Mouse (Mus musculus): ENCODE measurements at regions not wholly inside any gene's neighbourhood (a gene's known extent, or its start where the extent isn't known, plus 50 kb on each side); places are given as distances from the start of the nearest gene placed in this dataset.

GRCm38 (mm10) chr4:30776816-30777442 is 1187.0 kb upstream of the Map3k7 start:
- DNase-seq (ENCODE audit: low spot score): no peak

- no peak for DNase-seq (ENCODE audit: low spot score)
These were observed 1182.2 kb upstream of the Map3k7 start for GRCm38 (mm10) chr4:30781649-30782048.

GRCm38 (mm10) chr4:30789976-30790657 is 1173.8 kb upstream of the Map3k7 start:
- DNase-seq (ENCODE audit: low spot score): no peak

- no peak for DNase-seq (ENCODE audit: low spot score)
These were observed 1154.1 kb upstream of the Map3k7 start for GRCm38 (mm10) chr4:30809798-30810197.

- DNase-seq (ENCODE audit: low spot score): no peak
These were observed 1108.4 kb upstream of the Map3k7 start for GRCm38 (mm10) chr4:30855361-30856056.

- no peak for DNase-seq (ENCODE audit: low spot score)
These were observed 1058.9 kb upstream of the Map3k7 start for GRCm38 (mm10) chr4:30904966-30905365.

- DNase-seq (ENCODE audit: low spot score): no peak
These were observed 1041.0 kb upstream of the Map3k7 start for GRCm38 (mm10) chr4:30922944-30923343.

GRCm38 (mm10) chr4:30932358-30932757 is 1031.5 kb upstream of the Map3k7 start:
- DNase-seq (ENCODE audit: low spot score): no peak

- DNase-seq (ENCODE audit: low spot score): no peak
These were observed 1030.6 kb upstream of the Map3k7 start for GRCm38 (mm10) chr4:30933030-30933987.

- DNase-seq (ENCODE audit: low spot score): no peak
These were observed 980.3 kb upstream of the Map3k7 start for GRCm38 (mm10) chr4:30983611-30984010.

GRCm38 (mm10) chr4:31012006-31012405 is 951.9 kb upstream of the Map3k7 start:
- DNase-seq (ENCODE audit: low spot score): no peak

GRCm38 (mm10) chr4:31052077-31052677 is 911.7 kb upstream of the Map3k7 start:
- DNase-seq (ENCODE audit: low spot score): no peak

- DNase-seq (ENCODE audit: low spot score): no peak
These were observed 887.7 kb upstream of the Map3k7 start for GRCm38 (mm10) chr4:31076236-31076635.

GRCm38 (mm10) chr4:31121586-31121985 is 842.3 kb upstream of the Map3k7 start:
- no peak for DNase-seq (ENCODE audit: low spot score)

- DNase-seq (ENCODE audit: low spot score): no peak
These were observed 820.7 kb upstream of the Map3k7 start for GRCm38 (mm10) chr4:31143166-31143565.

GRCm38 (mm10) chr4:31167431-31167830 is 796.5 kb upstream of the Map3k7 start:
- no peak for DNase-seq (ENCODE audit: low spot score)

GRCm38 (mm10) chr4:31168357-31168756 is 795.5 kb upstream of the Map3k7 start:
- DNase-seq (ENCODE audit: low spot score): no peak

GRCm38 (mm10) chr4:31171190-31171589 is 792.7 kb upstream of the Map3k7 start:
- no peak for DNase-seq (ENCODE audit: low spot score)

- DNase-seq (ENCODE audit: low spot score): no peak
These were observed 766.0 kb upstream of the Map3k7 start for GRCm38 (mm10) chr4:31197852-31198251.

- no peak for DNase-seq (ENCODE audit: low spot score)
These were observed 760.6 kb upstream of the Map3k7 start for GRCm38 (mm10) chr4:31203286-31203685.

GRCm38 (mm10) chr4:31205332-31205970 is 758.4 kb upstream of the Map3k7 start:
- no peak for DNase-seq (ENCODE audit: low spot score)

All from T-cell, adult 2 months (primary cell).